Comparison of ENCODE assay signal across 8 mouse cellular contexts in the genomic region with DNA sequence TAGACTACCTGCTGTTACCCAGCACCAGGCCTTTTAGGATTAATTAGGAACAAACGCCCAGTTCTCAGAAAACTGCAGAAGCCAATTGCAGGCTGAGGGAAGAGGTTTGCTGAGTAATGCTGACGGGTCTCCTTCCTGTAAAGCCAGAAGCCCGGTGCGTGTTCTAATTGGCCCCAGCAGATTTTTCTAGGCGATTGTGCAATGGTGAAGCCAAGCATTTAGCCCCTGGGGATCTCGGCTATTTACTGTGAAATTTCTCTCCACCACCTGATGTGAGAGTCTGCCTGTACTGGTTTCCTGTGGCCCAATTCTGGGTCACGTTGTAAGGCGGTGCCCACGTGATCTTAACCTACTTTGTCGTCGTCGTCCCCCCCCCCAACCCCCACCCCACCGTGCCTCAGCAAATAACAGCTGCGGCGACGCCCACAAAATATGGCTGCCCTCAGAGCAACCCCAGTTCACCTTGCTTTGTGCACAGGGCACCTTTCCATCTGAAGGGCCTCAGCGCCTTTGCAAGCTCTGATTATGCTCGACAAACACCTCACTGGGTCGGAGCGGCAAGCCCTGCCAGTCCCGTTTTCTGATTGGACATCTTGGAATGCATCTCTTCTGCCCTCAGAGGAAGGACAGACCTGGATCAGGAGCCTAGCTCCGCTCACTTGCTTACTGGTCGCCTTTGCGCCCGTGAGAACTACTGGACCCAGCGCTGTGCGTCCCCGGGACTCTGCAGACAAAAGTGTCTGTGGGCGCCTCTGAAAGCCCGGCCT. TPM values are rescaled to one million over a fixed set of nuclear protein-coding genes. Genes with fewer than 3 reads are reported as not detected.
DNase-seq lines count a peak whose midpoint lies in the region; ATAC-seq and TF ChIP-seq lines count a peak whose summit lies in the region.

No protein-coding gene starts in this region.

- H3K9me3 ChIP-seq in lung, embryonic 15.5 days, result no peaks in the 10 kb centered on the region

- TF ChIP-seq CTCF in olfactory bulb, adult 2 months (IDR thresholded peaks at IDR 0.05; ENCODE audit: insufficient read depth, low read depth, low read length), result no peak
- TF ChIP-seq CTCF in thymus, adult 2 months (IDR thresholded peaks at IDR 0.05; ENCODE audit: borderline replicate concordance, control insufficient read depth, extremely low read depth, insufficient read depth, low read length, poor library complexity), result no peak

- peak overlapping the region; percentile 88 for H3K4me2 ChIP-seq in lung, embryonic 15.5 days

- 0 out of 2 replicates have a peak, but pooled peaks have one; percentile 22 for TF ChIP-seq POLR2A in olfactory bulb, adult 2 months (IDR thresholded peaks at IDR 0.05; ENCODE audit: insufficient read depth, low read depth, low read length)
- TF ChIP-seq POLR2A in thymus, adult 2 months (IDR thresholded peaks at IDR 0.05; ENCODE audit: control insufficient read depth, extremely low read depth, insufficient read depth, low read length, poor library complexity), result no peak

- H3K27ac ChIP-seq in lung, embryonic 15.5 days, result peak overlapping the region; percentile 92
- H3K27ac ChIP-seq in olfactory bulb, adult 2 months (ENCODE audit: insufficient read depth, low read depth, low read length), result peak overlapping the region; percentile 84
- H3K27ac ChIP-seq in thymus, adult 2 months (ENCODE audit: control insufficient read depth, insufficient read depth, low read length), result peak overlapping the region; percentile 97

- no peaks in the 10 kb centered on the region for H3K27me3 ChIP-seq in lung, embryonic 15.5 days
- H3K27me3 ChIP-seq in thymus, adult 2 months (ENCODE audit: control insufficient read depth, insufficient read depth, low read length), result no peaks in the 10 kb centered on the region

- peak overlapping the region; percentile 38 for H3K9ac ChIP-seq in lung, embryonic 15.5 days

- H3K4me3 ChIP-seq in lung, embryonic 15.5 days, result peak overlapping the region; percentile 42
- H3K4me3 ChIP-seq in olfactory bulb, adult 2 months (ENCODE audit: insufficient read depth, low read depth, low read length), result peak overlapping the region; percentile 41
- peak overlapping the region; percentile 53 for H3K4me3 ChIP-seq in thymus, adult 2 months (ENCODE audit: control insufficient read depth, insufficient read depth, low read length)

- DNase-seq in MN1 (ENCODE audit: low spot score), result peak; percentile 93
- peak; percentile 88 for DNase-seq in cerebellum, adult 9-10 months
- DNase-seq in forelimb bud, embryonic 11.5 days (ENCODE audit: low read depth, low spot score), result peak; percentile 83
- DNase-seq in layer of hippocampus, adult 9-10 months (ENCODE audit: low spot score), result peak; percentile 48
- DNase-seq in thymus, adult 2 months, result peak; percentile 77

- under 1% methylated on average over 30 of the region's 30 CpGs for WGBS in lung, embryonic 15.5 days
- WGBS in olfactory bulb, adult 2 months, result 1% methylated on average over 30 of the region's 30 CpGs
- WGBS in thymus, adult 2 months, result under 1% methylated on average over 30 of the region's 30 CpGs

- ATAC-seq in hematopoietic stem cell, adult 5-6 weeks (replicated peaks in 1 of 2; ENCODE audit: insufficient read depth in 1 of 2, low FRiP score in 2 of 2, low TSS enrichment in 1 of 2, low read depth in 1 of 2, poor library complexity in 2 of 2, severe bottlenecking in 2 of 2), result peak; percentile 88 to 91
- peak; percentile 63 for ATAC-seq in lung, embryonic 15.5 days (ENCODE audit: borderline replicate concordance, extremely low read depth, low FRiP score, low TSS enrichment)

- peaks cover 8% of the 10 kb centered on the region for H3K4me1 ChIP-seq in lung, embryonic 15.5 days
- H3K4me1 ChIP-seq in olfactory bulb, adult 2 months (ENCODE audit: control insufficient read depth, insufficient read depth, low read length), result peaks cover 15% of the 10 kb centered on the region
- peaks cover 12% of the 10 kb centered on the region for H3K4me1 ChIP-seq in thymus, adult 2 months (replicated peaks; ENCODE audit: control insufficient read depth, insufficient read depth, low read length)

- H3K36me3 ChIP-seq in lung, embryonic 15.5 days, result no peaks in the 10 kb centered on the region
- H3K36me3 ChIP-seq in thymus, adult 2 months (ENCODE audit: control insufficient read depth, insufficient read depth, low read length), result no peaks in the 10 kb centered on the region

RNA-seq across cellular contexts. Expression of a gene that starts 20.9 kb away (rescaled TPM):
- total RNA-seq in hematopoietic stem cell, adult 5-6 weeks (2017), result 26.7 and 39.0 TPM in 2 replicates
- 9.1 and 10.3 TPM in 2 replicates for polyA plus RNA-seq in lung, embryonic 15.5 days (2015; fragmentation: Nextera tagmentation; extraction: Ambion mirVana)
- 41.7 TPM in 1 of 2 replicates, not detected in the other for polyA plus RNA-seq in olfactory bulb, adult 2 months (2012; ENCODE audit: insufficient read depth, insufficient read length, low replicate concordance, missing spikeins)
- 63.4 and 84.1 TPM in 2 replicates for polyA plus RNA-seq in thymus, adult 2 months (2012; rRNA removed)

RNA-seq across cellular contexts. Expression of a gene that starts 46.6 kb away (rescaled TPM):
- 0.13 and 0.35 TPM in 2 replicates for total RNA-seq in hematopoietic stem cell, adult 5-6 weeks (2017)
- polyA plus RNA-seq in lung, embryonic 15.5 days (2015; fragmentation: Nextera tagmentation; extraction: Ambion mirVana), result 73.5 TPM in 2 replicates
- polyA plus RNA-seq in olfactory bulb, adult 2 months (2012; ENCODE audit: insufficient read depth, insufficient read length, low replicate concordance, missing spikeins), result not detected in 2 replicates
- 9.5 and 16.2 TPM in 2 replicates for polyA plus RNA-seq in thymus, adult 2 months (2012; rRNA removed)

RNA-seq across cellular contexts. Expression of a gene that starts 59.1 kb away (rescaled TPM):
- total RNA-seq in hematopoietic stem cell, adult 5-6 weeks (2017), result 0.60 and 0.63 TPM in 2 replicates
- 0.49 and 0.58 TPM in 2 replicates for polyA plus RNA-seq in lung, embryonic 15.5 days (2015; fragmentation: Nextera tagmentation; extraction: Ambion mirVana)
- not detected in 2 replicates for polyA plus RNA-seq in olfactory bulb, adult 2 months (2012; ENCODE audit: insufficient read depth, insufficient read length, low replicate concordance, missing spikeins)
- 1.2 and 2.8 TPM in 2 replicates for polyA plus RNA-seq in thymus, adult 2 months (2012; rRNA removed)

Comparison
In these comparisons a context has a peak if more than half of its experiments do, and no peak if none do; other contexts are left out.
1. Peak in every context shown above with its lines: DNase-seq, ATAC-seq, H3K4me3 ChIP-seq and H3K27ac ChIP-seq.
2. RNA of a gene that starts 46.6 kb away (polyA plus RNA-seq): 73.5 TPM in lung, embryonic 15.5 days and 9.5 to 16.2 TPM in thymus, adult 2 months; not detected in olfactory bulb, adult 2 months; every median in the first group is over 10 times any median in the second.